Mouse (Mus musculus) ES-E14 (cell line): ENCODE measurements around the gene Slc9a1. TPM values are rescaled to one million over a fixed set of nuclear protein-coding genes. Genes with fewer than 3 reads are reported as not detected.

Experiments
- DNase-seq: peaks from one replicate; pipeline ENCODE4 v3.0.0-alpha.2; 2013; ENCODE audit warnings: low read depth, low spot score
- H3K27ac ChIP-seq: 2 replicates; pipeline ENCODE4 v1.5.1; 2012; ENCODE audit warnings: low read depth, mild to moderate bottlenecking, low read length, moderate library complexity, mixed read lengths; ENCODE audit not compliant: poor library complexity, insufficient read depth, severe bottlenecking
- H3K36me3 ChIP-seq: 2 replicates; pipeline ENCODE4 v1.6.1; 2012; ENCODE audit warnings: mild to moderate bottlenecking, low read length, moderate library complexity, mixed read lengths; ENCODE audit not compliant: control insufficient read depth, poor library complexity, insufficient read depth, severe bottlenecking
- H3K4me1 ChIP-seq, 2 experiments: fragments of 150-350 bp in 1 of 2; sonication (generic) in 1 of 2; 2 replicates each; pipeline ENCODE4 v1.6.1; 2012; ENCODE audit warnings: low read length in 2 of 2, mild to moderate bottlenecking in 1 of 2, mixed read lengths in 1 of 2; ENCODE audit not compliant: control insufficient read depth in 2 of 2, insufficient read depth in 2 of 2, poor library complexity in 1 of 2
- H3K4me3 ChIP-seq, 2 experiments: fragments of 150-350 bp in 1 of 2; sonication (generic) in 1 of 2; 2 replicates each; pipeline ENCODE4 v1.5.1; 2012; ENCODE audit warnings: low read length in 2 of 2, low read depth in 1 of 2, mild to moderate bottlenecking in 1 of 2, mixed read lengths in 1 of 2; ENCODE audit not compliant: insufficient read depth in 1 of 2, poor library complexity in 1 of 2, severe bottlenecking in 1 of 2
- H3K9ac ChIP-seq: 2 replicates; pipeline ENCODE4 v1.6.1; 2012; ENCODE audit warnings: low read depth, mild to moderate bottlenecking, low read length, mixed read lengths; ENCODE audit not compliant: poor library complexity, insufficient read depth, severe bottlenecking
- H3K9me3 ChIP-seq: fragments of 150-350 bp; sonication (generic); 2 replicates; pipeline ENCODE4 v1.6.1; 2012; ENCODE audit warnings: low read depth, mild to moderate bottlenecking, low read length; ENCODE audit not compliant: control insufficient read depth, insufficient read depth
- CHD2 ChIP-seq: IDR thresholded peaks from 2 replicates; pipeline ENCODE4 v1.6.1; 2014; ENCODE audit warnings: mild to moderate bottlenecking, low read depth, low read length, inconsistent platforms
- HCFC1 ChIP-seq: IDR thresholded peaks from 2 replicates; pipeline ENCODE4 v1.6.1; 2012; ENCODE audit warnings: low read length, inconsistent platforms, borderline replicate concordance; ENCODE audit not compliant: insufficient read depth
- MAFK ChIP-seq: IDR thresholded peaks from 2 replicates; pipeline ENCODE4 v1.6.1; 2014; ENCODE audit warnings: mild to moderate bottlenecking, low read depth, low read length, inconsistent platforms; ENCODE audit not compliant: insufficient read depth
- ZC3H11A ChIP-seq: IDR thresholded peaks from 2 replicates; pipeline ENCODE4 v1.6.1; 2012; ENCODE audit warnings: low read depth, mild to moderate bottlenecking, inconsistent platforms, low read length, borderline replicate concordance
- ZNF384 ChIP-seq: IDR thresholded peaks from 2 replicates; pipeline ENCODE4 v1.6.1; 2012; ENCODE audit warnings: low read depth, low read length, inconsistent platforms
- in situ Hi-C, 2 experiments: fragments of 600-800 bp; cut with MboI; formaldehyde crosslinking; loops; one replicate each; pipeline ENCODE4 v1.15.1; 2025; ENCODE audit warnings: low sequenced_read_pairs in 2 of 2, inconsistent platforms in 1 of 2; ENCODE audit not compliant: unreplicated experiment in 2 of 2
- total RNA-seq: library from RNA; depleted of rRNA; stranded (reverse); fragments of 300-350 nt; gene quantifications from 2 replicates; pipeline ENCODE4 v1.2.3, GENCODE M21; 2012

Gene Slc9a1
- total RNA-seq, 1 experiment: 24.9 TPM

GRCm38 (mm10) chr4:133419312-133420004, 50.0 kb downstream of the Slc9a1 start:
- no peak for DNase-seq
- no peak overlapping the region for H3K4me3 ChIP-seq
- peaks cover 19% of the 10 kb centered on the region; the same call in 1 of the 2 replicates for H3K36me3 ChIP-seq
- peaks cover 0 to 9% of the 10 kb centered on the region in 2 experiments; a peak in 2 of 4 replicates for H3K4me1 ChIP-seq
- H3K9ac ChIP-seq: no peak overlapping the region
- H3K27ac ChIP-seq: no peak overlapping the region
- no peaks in the 10 kb centered on the region for H3K9me3 ChIP-seq
- in situ Hi-C loops: no loop called here
- TF ChIP-seq ZNF384: no peak
- TF ChIP-seq ZC3H11A: 0 out of 2 replicates have a peak, but pooled peaks have one; percentile 7

- no peak overlapping the region for H3K27ac ChIP-seq
- H3K36me3 ChIP-seq: peaks cover 19% of the 10 kb centered on the region; the same call in 1 of the 2 replicates
- H3K4me3 ChIP-seq: no peak overlapping the region
- in situ Hi-C loops: no loop called here
- no peaks in the 10 kb centered on the region for H3K9me3 ChIP-seq
- TF ChIP-seq ZC3H11A (no peak), CHD2 (no peak), MAFK (no peak), ZNF384 (no peak), HCFC1 (no peak)
- H3K4me1 ChIP-seq: peaks cover 0 to 4% of the 10 kb centered on the region in 2 experiments; a peak in 1 of 4 replicates
- no peak for DNase-seq
- H3K9ac ChIP-seq: no peak overlapping the region
Measured at GRCm38 (mm10) chr4:133421989-133422388, 52.5 kb downstream of the Slc9a1 start.

GRCm38 (mm10) chr4:133422601-133423000, 53.1 kb downstream of the Slc9a1 start:
- in situ Hi-C loops: no loop called here
- Histone ChIP-seq H3K36me3 (peaks cover 19% of the 10 kb centered on the region; the same call in 1 of the 2 replicates), H3K27ac (no peak overlapping the region)

GRCm38 (mm10) chr4:133423108-133423507, 53.6 kb downstream of the Slc9a1 start:
- DNase-seq: no peak
- H3K9ac ChIP-seq: no peak overlapping the region
- H3K36me3 ChIP-seq: peaks cover 19% of the 10 kb centered on the region; the same call in 1 of the 2 replicates
- TF ChIP-seq ZC3H11A: no peak
- no peak for TF ChIP-seq HCFC1
- TF ChIP-seq MAFK: no peak
- no peak for TF ChIP-seq ZNF384
- no peaks in the 10 kb centered on the region for H3K9me3 ChIP-seq
- H3K4me1 ChIP-seq: peaks cover 0 to 4% of the 10 kb centered on the region in 2 experiments; a peak in 1 of 4 replicates
- H3K4me3 ChIP-seq: no peak overlapping the region
- in situ Hi-C loops: no loop called here
- no peak overlapping the region for H3K27ac ChIP-seq

More at GRCm38 (mm10) chr4:133422601-133423000, 53.1 kb downstream of the Slc9a1 start:
- TF ChIP-seq ZNF384 (no peak), HCFC1 (no peak), MAFK (no peak), CHD2 (no peak)
- DNase-seq: no peak
- Histone ChIP-seq H3K4me1 (peaks cover 0 to 4% of the 10 kb centered on the region in 2 experiments; a peak in 1 of 4 replicates), H3K4me3 (no peak overlapping the region), H3K9me3 (no peaks in the 10 kb centered on the region), H3K9ac (no peak overlapping the region)

GRCm38 (mm10) chr4:133423691-133424090, 54.2 kb downstream of the Slc9a1 start:
- TF ChIP-seq HCFC1 (no peak), ZC3H11A (no peak), CHD2 (no peak), ZNF384 (no peak), MAFK (no peak)
- H3K4me3 ChIP-seq: no peak overlapping the region
- H3K9ac ChIP-seq: no peak overlapping the region
- in situ Hi-C loops: no loop called here
- H3K36me3 ChIP-seq: peaks cover 19% of the 10 kb centered on the region; the same call in 1 of the 2 replicates
- H3K27ac ChIP-seq: no peak overlapping the region
- H3K9me3 ChIP-seq: no peaks in the 10 kb centered on the region
- no peak for DNase-seq
- H3K4me1 ChIP-seq: peaks cover 0 to 4% of the 10 kb centered on the region in 2 experiments; a peak in 1 of 4 replicates
